Mouse (Mus musculus): ENCODE measurements around the gene Fat4.

GRCm38 (mm10) chr3:38923251-38923686 is 36.5 kb downstream of the Fat4 start:
- TF ChIP-seq CTCF (IDR thresholded peaks at IDR 0.05; ENCODE audit: low read depth, low read length) (no peak), POLR2A (IDR thresholded peaks at IDR 0.05; ENCODE audit: borderline replicate concordance, low read depth, low read length) (no peak)

Data from bone marrow macrophage, adult 2 months (primary cell).